Mouse (Mus musculus): ENCODE results near the gene Prkar1b.

DNA sequence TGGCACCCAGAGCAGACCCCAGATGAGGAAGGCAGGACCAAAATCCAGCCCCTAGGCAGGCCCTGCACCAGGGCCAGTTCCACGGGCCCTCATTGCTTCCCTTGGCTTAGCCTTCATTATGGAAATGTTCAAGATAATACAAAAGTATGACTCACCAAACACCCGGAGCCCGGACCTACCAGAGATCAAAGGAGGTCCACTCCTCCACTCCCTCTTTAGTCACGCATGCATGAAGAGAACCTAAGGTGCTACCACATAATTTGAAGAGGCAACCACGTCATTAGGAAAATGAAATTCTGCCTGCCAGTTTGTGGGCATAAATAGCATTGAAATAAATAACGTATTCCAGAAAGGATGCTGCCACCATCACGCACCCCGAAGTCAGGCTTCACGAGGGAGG, 37.4 kb downstream of the Prkar1b start:
- TF ChIP-seq CTCF (IDR thresholded peaks at IDR 0.05; ENCODE audit: extremely low read depth, insufficient read length, insufficient replicate concordance, low read depth, low read length) (no peak), POLR2A (IDR thresholded peaks at IDR 0.05; ENCODE audit: low read depth, low read length) (no peak)

All from small intestine, adult 2 months (tissue).